Mouse (Mus musculus) heart, embryonic 14.5 days (tissue): ENCODE results near the gene Pou3f1. TPM values are rescaled to one million over a fixed set of nuclear protein-coding genes. Genes with fewer than 3 reads are reported as not detected.

Experiments used
- ATAC-seq: fragments of 200-750 bp; cut with Nextera tagmentation; 2 replicates; pipeline ENCODE4 v1.8.0; 2017; ENCODE audit warnings: low read depth, moderate TSS enrichment; ENCODE audit not compliant: insufficient number of reproducible peaks, insufficient read depth, low FRiP score
- H3K27ac ChIP-seq, 2 experiments: fragments of 200-500 bp in 1 of 2; fragments of 300-500 bp in 1 of 2; sonication (generic) in 1 of 2; replicated peaks in 1 of 2; 2 replicates each; pipeline ENCODE4 v1.5.1; 2012 to 2014; ENCODE audit warnings: low read depth in 2 of 2, low read length in 2 of 2, control low read depth in 1 of 2, mild to moderate bottlenecking in 1 of 2, mixed read lengths in 1 of 2; ENCODE audit not compliant: control insufficient read depth in 1 of 2, insufficient read depth in 1 of 2
- H3K27me3 ChIP-seq: fragments of 300-500 bp; sonication (generic); 2 replicates; pipeline ENCODE4 v1.6.1; 2014; ENCODE audit warnings: mild to moderate bottlenecking, low read length, control low read depth; ENCODE audit not compliant: control insufficient read depth, insufficient read depth
- H3K36me3 ChIP-seq: fragments of 300-500 bp; sonication (generic); 2 replicates; pipeline ENCODE4 v1.6.1; 2014; ENCODE audit warnings: mild to moderate bottlenecking, control low read depth, low read length, mixed read lengths; ENCODE audit not compliant: control insufficient read depth, insufficient read depth
- H3K4me1 ChIP-seq, 2 experiments: fragments of 200-500 bp in 1 of 2; fragments of 300-500 bp in 1 of 2; sonication (generic) in 1 of 2; 2 replicates each; pipeline ENCODE4 v1.6.1; 2012 to 2014; ENCODE audit warnings: low read length in 2 of 2, control low read depth in 1 of 2, mixed read lengths in 1 of 2; ENCODE audit not compliant: control insufficient read depth in 2 of 2, insufficient read depth in 2 of 2
- H3K4me2 ChIP-seq: fragments of 300-500 bp; sonication (generic); 2 replicates; pipeline ENCODE4 v1.6.1; 2014; ENCODE audit warnings: mild to moderate bottlenecking, low read length
- H3K4me3 ChIP-seq, 2 experiments: fragments of 200-500 bp in 1 of 2; fragments of 300-500 bp in 1 of 2; sonication (generic) in 1 of 2; 2 replicates each; pipeline ENCODE4 v1.5.1; 2012 to 2014; ENCODE audit warnings: low read length in 2 of 2, mild to moderate bottlenecking in 2 of 2, control low read depth in 1 of 2, low read depth in 1 of 2, moderate library complexity in 1 of 2; ENCODE audit not compliant: control insufficient read depth in 1 of 2, insufficient read depth in 1 of 2
- H3K9ac ChIP-seq: fragments of 300-500 bp; sonication (generic); 2 replicates; pipeline ENCODE4 v1.6.1; 2014; ENCODE audit warnings: mild to moderate bottlenecking, low read length
- H3K9me3 ChIP-seq: fragments of 300-500 bp; sonication (generic); 2 replicates; pipeline ENCODE4 v1.6.1; 2016; ENCODE audit warnings: low read length, control low read depth; ENCODE audit not compliant: control insufficient read depth
- WGBS: fragments of 180-500 bp; shearing (Covaris S2); extraction: QIAGEN DNeasy Blood & Tissue Kit; methylation state at CpG from one replicate; pipeline ENCODE4 v1.1.7; 2014; 5-methylcytosine and 5-hydroxymethylcytosine counted together
- polyA plus RNA-seq: library from polyadenylated mRNA; unstranded; fragments of >200 nt; fragmentation: Nextera tagmentation; extraction: Ambion mirVana; gene quantifications from 2 replicates; pipeline ENCODE4 v1.2.1, GENCODE M21; 2014

Pou3f1 gene
- polyA plus RNA-seq, 1 experiment from 2014 or later = 0.19 TPM

DNA sequence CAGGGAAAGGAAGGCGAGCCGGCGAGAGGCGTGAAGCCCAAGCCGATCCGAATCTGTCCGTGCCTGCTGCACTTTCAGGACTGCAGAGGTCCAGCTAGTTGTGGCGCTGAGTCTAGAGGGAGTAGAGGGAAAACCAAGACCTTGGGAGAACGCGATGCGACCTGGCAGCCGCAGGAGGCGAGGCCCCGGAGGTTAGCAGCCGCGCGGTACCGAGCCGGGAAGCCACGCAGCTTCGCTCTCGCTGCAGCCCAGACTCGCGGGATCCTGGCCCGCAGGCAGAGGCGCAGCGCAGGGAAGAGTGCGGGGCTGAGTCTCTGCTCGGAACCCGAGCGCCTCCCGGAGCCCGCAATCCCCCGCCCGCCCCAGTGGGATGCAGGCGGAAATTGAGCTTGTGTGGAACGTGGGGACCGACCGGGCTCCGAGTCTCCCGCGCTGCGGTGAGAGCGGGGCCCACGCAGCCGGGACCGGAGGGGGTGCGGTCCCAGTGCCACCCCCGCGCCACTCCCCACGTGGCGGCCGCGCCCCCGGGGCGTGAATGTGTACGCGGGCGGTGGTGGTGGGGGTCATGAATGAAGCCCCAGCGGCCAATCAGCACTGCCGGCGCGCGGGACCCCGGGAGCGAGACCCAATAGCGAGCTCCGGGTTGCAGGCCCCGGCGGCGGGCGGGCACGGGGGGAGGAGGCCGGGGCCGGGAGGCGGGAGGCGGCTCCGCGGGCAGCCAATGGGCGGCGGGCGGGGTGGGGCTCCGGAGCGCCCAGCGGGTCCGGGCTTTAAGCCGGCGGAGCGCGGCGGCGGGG, 445 bp downstream of the Pou3f1 start:
- Histone ChIP-seq H3K9ac (peak overlapping the region; percentile 63), H3K4me1 (peaks cover 16 to 43% of the 10 kb centered on the region in 2 experiments), H3K36me3 (no peaks in the 10 kb centered on the region), H3K27ac (no peak overlapping the region), H3K27me3 (peaks cover 80% of the 10 kb centered on the region), H3K9me3 (no peaks in the 10 kb centered on the region), H3K4me3 (peak overlapping the region; percentile 60 to 65), H3K4me2 (peak overlapping the region; percentile 93)
- ATAC-seq = peak; percentile 81
- WGBS = under 1% methylated on average over 73 of the region's 92 CpGs

DNA sequence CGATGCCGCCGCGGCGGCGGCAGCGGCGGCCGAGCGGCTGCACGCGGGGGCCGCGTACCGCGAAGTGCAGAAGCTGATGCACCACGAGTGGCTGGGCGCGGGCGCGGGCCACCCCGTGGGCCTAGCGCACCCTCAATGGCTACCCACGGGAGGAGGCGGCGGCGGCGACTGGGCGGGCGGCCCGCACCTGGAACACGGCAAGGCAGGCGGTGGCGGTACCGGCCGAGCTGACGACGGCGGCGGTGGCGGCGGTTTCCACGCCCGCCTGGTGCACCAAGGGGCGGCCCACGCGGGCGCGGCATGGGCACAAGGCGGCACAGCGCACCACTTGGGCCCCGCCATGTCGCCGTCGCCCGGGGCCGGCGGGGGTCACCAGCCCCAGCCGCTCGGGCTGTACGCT, 1.2 kb downstream of the Pou3f1 start:
- Histone ChIP-seq H3K27me3 (peaks cover 88% of the 10 kb centered on the region), H3K9me3 (no peaks in the 10 kb centered on the region), H3K4me2 (peak overlapping the region; percentile 93), H3K4me1 (peaks cover 11 to 35% of the 10 kb centered on the region in 2 experiments), H3K4me3 (peak overlapping the region; percentile 60 to 65), H3K27ac (no peak overlapping the region), H3K36me3 (no peaks in the 10 kb centered on the region), H3K9ac (peak overlapping the region; percentile 2; the same call in 1 of the 2 replicates)
- ATAC-seq = no peak
- under 1% methylated on average over 51 of the region's 61 CpGs for WGBS

DNA sequence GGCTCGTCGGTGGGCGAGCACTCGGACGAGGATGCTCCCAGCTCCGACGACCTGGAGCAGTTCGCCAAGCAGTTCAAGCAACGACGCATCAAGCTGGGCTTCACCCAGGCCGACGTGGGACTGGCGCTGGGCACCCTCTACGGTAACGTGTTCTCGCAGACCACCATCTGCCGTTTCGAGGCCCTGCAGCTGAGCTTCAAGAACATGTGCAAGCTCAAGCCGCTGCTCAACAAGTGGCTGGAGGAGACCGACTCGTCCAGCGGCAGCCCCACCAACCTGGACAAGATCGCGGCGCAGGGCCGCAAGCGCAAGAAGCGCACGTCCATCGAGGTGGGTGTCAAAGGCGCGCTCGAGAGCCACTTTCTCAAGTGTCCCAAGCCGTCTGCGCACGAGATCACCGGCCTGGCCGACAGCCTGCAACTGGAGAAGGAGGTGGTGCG, 1.8 kb downstream of the Pou3f1 start:
- Histone ChIP-seq H3K4me2 (peak overlapping the region; percentile 93), H3K27ac (no peak overlapping the region), H3K27me3 (peaks cover 89% of the 10 kb centered on the region), H3K9ac (no peak overlapping the region), H3K36me3 (no peaks in the 10 kb centered on the region), H3K4me1 (peaks cover 6 to 30% of the 10 kb centered on the region in 2 experiments), H3K9me3 (no peaks in the 10 kb centered on the region), H3K4me3 (peak overlapping the region in 1 of 2 experiments; percentile 65; a peak in 2 of 4 replicates)
- 1% methylated on average over 39 of the region's 39 CpGs for WGBS
- no peak for ATAC-seq

DNA sequence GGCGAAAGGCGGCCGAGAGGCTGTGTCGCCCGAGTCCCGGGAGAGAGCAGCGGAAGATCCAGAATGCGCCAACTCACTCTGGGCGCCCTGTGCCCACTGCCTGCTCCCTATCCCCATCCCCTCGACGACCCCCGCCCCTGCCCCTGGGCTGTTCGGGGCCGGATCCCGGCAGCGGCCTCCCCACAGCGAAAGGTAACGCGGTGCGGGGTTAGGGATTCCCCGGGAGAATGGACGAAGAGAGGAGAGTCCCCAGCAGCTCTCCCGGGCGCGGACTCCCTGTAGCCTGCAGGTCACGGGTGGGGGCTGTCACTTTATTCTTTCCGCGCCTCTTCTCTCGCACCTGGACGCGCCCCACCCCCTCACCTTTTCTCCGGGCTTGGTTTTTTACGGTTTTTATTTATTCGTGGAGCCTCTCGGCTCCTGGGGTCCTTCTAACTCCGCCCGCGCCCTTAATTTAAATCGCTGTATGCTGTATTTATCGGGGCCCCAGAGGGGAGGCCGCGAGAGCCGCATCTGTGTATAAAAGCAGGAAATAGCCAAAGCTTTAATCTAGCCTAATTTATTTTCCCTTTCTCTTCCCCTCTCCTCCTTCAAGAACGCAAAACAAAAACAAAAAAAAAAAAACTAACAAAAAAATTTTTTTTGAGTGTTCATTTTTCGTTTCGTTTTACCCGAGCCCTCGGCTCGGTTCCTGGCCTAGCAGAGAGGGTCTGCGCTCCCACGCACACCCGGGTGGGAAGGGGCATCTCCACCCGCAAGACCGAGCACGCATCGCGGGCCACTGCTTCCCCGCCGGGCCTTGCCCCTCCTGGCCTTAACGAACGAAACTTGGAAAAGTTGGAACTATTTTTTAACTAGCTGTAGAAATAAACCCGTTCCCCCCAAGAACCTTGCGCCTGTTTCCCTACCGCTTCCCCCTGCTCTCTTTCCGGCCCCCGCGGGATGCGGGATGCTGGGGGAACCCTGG, 2.9 kb downstream of the Pou3f1 start:
- Histone ChIP-seq H3K4me2 (peak overlapping the region; percentile 93), H3K4me3 (peak overlapping the region; percentile 4 to 65; a peak in 2 of 4 replicates), H3K36me3 (no peaks in the 10 kb centered on the region), H3K27ac (no peak overlapping the region), H3K4me1 (peaks cover 5 to 28% of the 10 kb centered on the region in 2 experiments; a peak in 3 of 4 replicates), H3K9me3 (no peaks in the 10 kb centered on the region), H3K9ac (no peak overlapping the region; the same call in 1 of the 2 replicates), H3K27me3 (peaks cover 94% of the 10 kb centered on the region)
- no peak for ATAC-seq
- WGBS = 3% methylated on average over 65 of the region's 68 CpGs

DNA sequence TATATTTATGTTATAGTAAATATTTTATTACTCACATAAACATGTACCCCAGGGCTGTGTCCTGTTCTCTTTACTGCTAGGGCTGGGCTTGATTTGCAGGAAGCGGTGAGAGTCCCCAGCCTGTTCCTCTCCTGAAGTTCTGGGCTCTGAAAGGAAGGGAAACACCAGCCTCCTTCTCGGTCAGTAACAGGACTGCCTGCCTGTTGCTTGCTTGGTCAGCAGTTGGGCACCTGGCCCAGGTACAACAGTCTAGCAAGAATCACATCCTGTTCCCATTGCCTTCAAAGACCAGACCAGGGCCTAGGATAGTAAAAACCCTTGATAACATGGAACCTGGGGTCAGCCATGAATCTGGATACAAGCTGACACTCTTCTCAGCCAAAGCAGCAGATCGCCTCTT, 4.0 kb downstream of the Pou3f1 start:
- H3K4me2 ChIP-seq = no peak overlapping the region
- WGBS = 61% methylated on average over 3 of the region's 3 CpGs
- no peaks in the 10 kb centered on the region for H3K9me3 ChIP-seq
- no peak overlapping the region for H3K9ac ChIP-seq
- H3K27ac ChIP-seq = no peak overlapping the region
- ATAC-seq = no peak
- no peak overlapping the region for H3K4me3 ChIP-seq
- H3K36me3 ChIP-seq = no peaks in the 10 kb centered on the region
- peaks cover 92% of the 10 kb centered on the region for H3K27me3 ChIP-seq
- H3K4me1 ChIP-seq = peaks cover 5 to 28% of the 10 kb centered on the region in 2 experiments; a peak in 3 of 4 replicates

DNA sequence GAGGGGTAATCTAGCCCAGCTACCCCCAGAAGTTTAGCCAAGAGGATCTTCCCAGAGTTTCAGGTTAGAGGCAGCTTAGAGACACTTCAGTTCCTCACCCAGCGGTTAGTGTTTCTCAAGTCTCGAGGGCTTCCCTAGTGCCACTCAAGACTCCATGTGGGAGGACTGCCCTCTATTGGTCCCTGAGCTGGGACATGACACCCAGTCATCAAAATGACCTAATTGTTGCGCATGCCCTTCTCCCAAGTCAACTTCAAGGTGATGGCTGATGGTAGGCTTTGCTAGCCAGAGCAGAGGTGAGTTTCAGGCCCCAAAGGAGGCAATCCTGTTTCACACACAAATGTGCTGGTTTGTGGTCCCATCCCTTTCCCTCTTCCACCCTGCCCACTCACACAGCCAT, 6.4 kb downstream of the Pou3f1 start:
- no peak for ATAC-seq
- H3K4me3 ChIP-seq = no peak overlapping the region
- peaks cover 0 to 17% of the 10 kb centered on the region in 2 experiments; a peak in 2 of 4 replicates for H3K4me1 ChIP-seq
- H3K27me3 ChIP-seq = peaks cover 91% of the 10 kb centered on the region
- H3K4me2 ChIP-seq = no peak overlapping the region
- H3K36me3 ChIP-seq = no peaks in the 10 kb centered on the region
- no peak overlapping the region for H3K9ac ChIP-seq
- H3K27ac ChIP-seq = no peak overlapping the region
- H3K9me3 ChIP-seq = no peaks in the 10 kb centered on the region
- WGBS = 37% methylated on average over 3 of the region's 3 CpGs

DNA sequence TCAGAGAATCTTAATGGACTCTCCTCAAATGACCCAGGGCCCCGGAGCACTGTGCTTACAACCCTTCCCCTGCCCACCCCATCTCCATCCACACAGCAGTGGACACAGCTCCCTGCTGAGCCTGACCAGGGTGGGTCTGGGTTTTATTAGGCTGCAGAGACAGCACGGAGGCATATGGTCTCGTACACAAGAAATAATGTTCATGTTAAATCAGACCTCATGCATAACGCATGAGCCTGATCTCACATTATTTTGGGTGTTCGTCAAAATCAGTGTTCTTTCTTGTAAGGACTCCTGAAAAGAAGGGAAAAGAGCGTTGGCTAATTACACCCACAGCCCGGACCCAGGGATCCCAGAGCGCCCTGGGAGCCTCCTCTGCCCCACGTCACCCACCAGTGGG, 7.6 kb downstream of the Pou3f1 start:
- 72% methylated on average over 9 of the region's 9 CpGs for WGBS
- Histone ChIP-seq H3K27me3 (peaks cover 90% of the 10 kb centered on the region), H3K27ac (no peak overlapping the region), H3K36me3 (no peaks in the 10 kb centered on the region), H3K9ac (no peak overlapping the region), H3K4me2 (no peak overlapping the region), H3K4me3 (no peak overlapping the region), H3K4me1 (peaks cover 0 to 7% of the 10 kb centered on the region in 2 experiments; a peak in 1 of 4 replicates), H3K9me3 (no peaks in the 10 kb centered on the region)
- no peak for ATAC-seq
